Mouse (Mus musculus) c-Kit-positive CD71-positive TER-119-negative erythroid progenitor cells, embryonic 14.5 days (primary cell): ENCODE measurements at regions not wholly inside any gene's neighbourhood (a gene's known extent, or its start where the extent isn't known, plus 50 kb on each side); places are given as distances from the start of the nearest gene placed in this dataset.

ENCODE experiments used
- DNase-seq: peaks from one replicate; pipeline ENCODE4 v3.0.0-alpha.2; 2013; ENCODE audit warnings: low read depth

GRCm38 (mm10) chr9:113488651-113489050, 219.4 kb downstream of the Pdcd6ip start:
- no peak for DNase-seq

GRCm38 (mm10) chr9:113486494-113487081, 221.5 kb downstream of the Pdcd6ip start:
- DNase-seq, result no peak

DNA sequence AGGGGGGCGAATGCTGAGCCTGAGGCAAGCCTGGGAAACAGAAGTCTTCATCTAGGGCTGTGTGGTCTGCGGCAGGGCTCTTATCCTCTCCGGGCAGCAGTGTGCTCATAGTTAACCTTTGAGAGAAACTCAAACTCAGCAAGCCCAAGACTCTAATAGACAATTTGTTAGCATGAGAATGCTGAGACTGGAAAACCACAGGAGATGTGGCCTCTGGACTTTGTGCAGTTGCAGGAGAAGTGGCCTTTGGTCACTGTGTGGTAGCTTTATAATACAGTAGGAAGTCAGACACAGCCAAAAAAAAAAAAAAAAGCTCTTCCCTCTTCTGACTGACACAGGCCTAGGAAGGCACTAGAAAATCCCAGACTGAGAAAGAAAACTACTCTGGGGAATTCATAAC, 228.2 kb downstream of the Pdcd6ip start:
- DNase-seq, result no peak

GRCm38 (mm10) chr9:113478761-113479265, 229.2 kb downstream of the Pdcd6ip start:
- no peak for DNase-seq

DNA sequence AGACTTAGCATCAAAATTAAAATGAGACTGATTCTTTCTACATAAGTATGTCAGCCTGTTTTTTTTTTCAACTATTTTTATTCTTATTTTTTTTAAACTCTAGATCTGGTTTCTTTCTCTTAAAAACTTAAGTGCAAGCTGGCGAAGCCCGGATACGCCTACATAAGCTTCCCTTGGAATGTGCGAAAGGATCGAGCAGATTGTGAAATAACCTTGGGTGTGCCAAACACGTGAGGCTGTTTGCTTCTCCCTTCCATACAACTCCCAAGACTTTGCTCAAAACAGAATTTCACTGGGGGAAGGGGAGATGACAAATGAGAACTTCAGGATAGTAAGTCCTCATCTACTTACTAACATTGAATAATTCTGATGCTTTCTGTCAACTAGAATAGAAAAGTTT, 236.3 kb downstream of the Pdcd6ip start:
- no peak for DNase-seq

GRCm38 (mm10) chr9:113462888-113463287, 245.2 kb downstream of the Pdcd6ip start:
- DNase-seq, result no peak

GRCm38 (mm10) chr9:113462267-113462887, 245.7 kb downstream of the Pdcd6ip start:
- DNase-seq, result no peak

GRCm38 (mm10) chr9:113459885-113460284, 248.2 kb downstream of the Pdcd6ip start:
- no peak for DNase-seq

DNA sequence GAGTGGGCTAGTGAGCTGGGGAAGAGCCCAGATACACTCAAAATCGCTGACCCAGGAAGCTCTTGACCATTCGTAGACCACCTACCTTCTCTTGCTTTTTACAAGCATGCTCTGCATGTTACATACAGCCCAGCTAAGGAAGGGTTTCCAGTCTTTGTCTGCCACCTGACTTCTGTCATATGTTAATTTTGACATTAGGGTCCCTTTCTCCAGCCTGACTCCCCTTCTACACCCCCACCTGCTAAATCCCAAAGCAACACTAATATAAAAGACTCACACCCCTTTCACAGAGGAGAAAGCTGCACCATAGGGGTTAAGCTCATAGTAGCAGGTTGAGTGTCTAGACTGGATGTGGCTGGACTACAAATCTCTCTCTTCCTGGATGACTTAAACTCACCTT, 248.8 kb downstream of the Pdcd6ip start:
- no peak for DNase-seq

GRCm38 (mm10) chr9:113458741-113459154, 249.3 kb downstream of the Pdcd6ip start:
- DNase-seq, result no peak

DNA sequence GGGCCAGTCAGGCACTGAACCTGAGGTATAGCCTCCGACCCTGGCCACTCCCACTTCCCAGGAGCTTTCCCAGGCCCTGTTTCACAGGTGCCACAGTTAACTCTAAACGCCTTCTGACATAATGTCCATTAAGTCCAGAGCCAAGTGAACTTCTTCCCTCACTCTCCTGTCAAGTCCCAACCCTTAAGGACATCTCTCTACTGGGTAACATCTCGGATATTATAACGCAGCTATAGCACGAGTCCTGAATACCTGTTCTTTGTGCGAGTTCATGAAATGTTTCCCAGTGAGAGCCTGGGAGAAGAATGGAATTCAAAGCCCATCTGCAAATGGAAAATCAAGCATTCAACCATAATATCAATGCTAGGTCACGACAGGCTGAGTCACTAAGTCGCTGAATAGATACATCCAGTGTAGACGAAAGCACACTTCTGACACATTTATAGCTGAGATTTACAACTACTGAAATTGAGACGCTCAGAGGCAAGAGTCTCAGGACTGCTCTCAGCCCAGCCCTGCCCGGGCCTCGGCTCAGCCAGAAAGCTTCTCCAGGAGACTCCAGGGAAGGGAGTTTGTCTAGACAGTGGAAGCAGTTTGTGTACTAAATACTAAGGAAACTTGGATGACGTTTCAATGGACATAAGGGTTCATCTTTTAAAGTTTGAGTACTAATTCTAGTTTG, 250.7 kb downstream of the Pdcd6ip start:
- DNase-seq, result no peak

DNA sequence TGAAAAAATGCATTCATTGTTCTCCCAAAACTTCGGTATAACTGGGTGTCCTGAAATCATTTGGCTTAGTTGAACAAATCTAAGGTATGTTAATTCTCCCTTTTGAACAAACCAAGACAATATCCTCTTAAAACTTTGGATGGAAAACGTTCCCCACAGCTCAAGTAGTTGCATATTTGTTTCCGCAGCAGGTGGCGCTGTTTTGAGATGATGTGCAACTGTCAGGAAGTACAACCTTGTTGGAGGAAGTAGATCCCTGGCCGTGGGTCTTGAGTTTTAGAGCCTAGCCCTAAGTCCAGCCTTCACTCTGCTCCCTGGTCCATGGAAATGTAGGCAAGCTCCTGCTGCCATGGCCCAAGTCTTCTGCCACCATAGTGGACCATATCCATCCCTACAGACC, 252.5 kb downstream of the Pdcd6ip start:
- DNase-seq, result no peak

GRCm38 (mm10) chr9:113453231-113453630, 254.8 kb downstream of the Pdcd6ip start:
- no peak for DNase-seq

GRCm38 (mm10) chr9:113441770-113442411, 266.2 kb downstream of the Pdcd6ip start:
- DNase-seq, result peak; percentile 5

DNA sequence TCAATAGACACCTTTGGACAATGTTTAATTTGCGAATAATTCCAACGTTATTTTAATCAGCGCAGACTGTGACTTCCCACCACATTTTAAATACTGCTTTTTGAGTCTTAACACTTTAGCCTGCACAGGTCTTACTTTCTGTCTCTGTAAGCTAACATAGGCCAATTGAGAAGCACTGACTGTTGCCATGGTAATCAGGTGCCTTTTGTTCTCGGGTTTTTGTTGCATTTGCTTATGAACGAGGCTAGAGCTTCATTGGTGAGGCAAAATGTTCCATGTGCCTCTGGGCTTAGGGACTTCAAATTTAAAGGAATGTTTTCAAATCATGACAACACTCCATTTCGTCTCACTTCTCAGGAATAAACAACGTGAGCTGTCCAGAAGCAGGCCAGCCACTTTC, 269.7 kb downstream of the Pdcd6ip start:
- DNase-seq, result no peak

GRCm38 (mm10) chr9:113435921-113436320, 272.1 kb downstream of the Pdcd6ip start:
- DNase-seq, result no peak

DNA sequence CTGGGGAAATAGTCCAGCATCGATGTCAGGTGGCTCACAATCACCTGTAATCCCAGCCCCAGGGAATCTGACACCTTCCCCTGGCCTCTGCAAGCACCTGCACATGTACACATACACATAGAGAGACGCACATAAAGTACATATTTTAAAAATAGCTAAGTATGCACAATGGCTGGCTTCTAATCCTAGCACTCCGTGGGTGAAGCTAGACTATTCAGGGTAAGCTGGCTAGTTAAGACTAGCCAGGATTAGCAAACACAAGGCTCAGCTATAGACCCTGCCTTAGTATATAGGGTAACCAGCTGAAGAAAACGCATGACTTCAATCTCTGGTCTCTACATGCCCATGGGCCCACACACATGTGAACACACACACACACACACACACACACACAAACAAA, 274.6 kb downstream of the Pdcd6ip start:
- no peak for DNase-seq

GRCm38 (mm10) chr9:113432601-113433179, 275.4 kb downstream of the Pdcd6ip start:
- DNase-seq, result no peak

- no peak for DNase-seq
These were observed 277.6 kb downstream of the Pdcd6ip start for GRCm38 (mm10) chr9:113430411-113430810.

GRCm38 (mm10) chr9:113427281-113427680, 280.8 kb downstream of the Pdcd6ip start:
- DNase-seq, result no peak

GRCm38 (mm10) chr9:113426324-113426723, 281.7 kb downstream of the Pdcd6ip start:
- DNase-seq, result no peak

DNA sequence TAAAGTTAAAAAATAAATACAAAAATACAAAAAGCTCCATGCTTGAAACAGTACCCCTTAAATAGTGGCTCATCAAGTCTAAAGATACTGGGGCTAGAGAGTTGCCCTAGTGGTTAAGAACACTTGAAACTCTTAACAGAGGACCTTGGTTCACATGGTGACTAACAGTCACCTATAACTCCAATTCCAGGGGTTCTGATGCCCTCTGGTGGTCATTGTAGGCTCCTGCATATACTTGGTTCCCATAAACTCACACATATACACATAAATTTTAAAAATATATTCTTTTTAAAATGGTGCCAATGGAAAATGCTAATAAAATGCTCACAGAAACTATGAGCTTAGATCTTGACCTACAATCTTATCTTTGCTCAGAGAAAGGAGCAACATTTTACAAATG, 286.4 kb downstream of the Pdcd6ip start:
- DNase-seq, result peak; percentile 3
